Mouse (Mus musculus) kidney, adult 8-10 months (tissue): ENCODE data around the gene Ucn2.

ENCODE experiments used
- DNase-seq, 2 experiments: peaks; one replicate each; pipeline ENCODE4 v3.0.0; 2022

Gene Ucn2

DNA sequence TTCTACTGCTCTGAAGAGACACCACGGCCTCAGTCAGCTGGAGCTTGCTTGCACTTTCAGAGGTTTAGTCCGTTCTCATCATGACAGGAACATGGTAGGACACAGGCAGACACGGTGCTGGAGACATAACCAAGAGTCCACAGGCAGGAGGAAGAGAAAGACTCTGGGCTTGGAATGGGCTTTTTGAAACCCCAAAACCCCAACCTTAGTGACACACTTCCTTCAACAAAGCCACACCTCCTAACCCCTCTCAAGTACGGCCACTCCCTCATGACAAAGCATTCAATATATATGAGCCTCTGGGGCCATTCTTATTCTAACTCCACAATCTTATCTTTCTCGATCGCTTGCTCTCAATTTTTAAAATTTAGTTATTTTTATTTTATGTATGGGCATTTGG is 46.6 kb downstream of the Ucn2 start:
- no peak for DNase-seq
